Mouse (Mus musculus) kidney, adult 2 months (tissue): ENCODE measurements around the gene Gm5941.

ENCODE experiments used
- CTCF ChIP-seq: fragments of 200-500 bp; conservative IDR thresholded peaks from 2 replicates; pipeline ENCODE4 v1.5.1; 2011; ENCODE audit warnings: low read depth, mild to moderate bottlenecking, control low read depth, low read length, moderate library complexity, mixed read lengths; ENCODE audit not compliant: insufficient read depth, insufficient read length
- POLR2A ChIP-seq: fragments of 200-500 bp; IDR thresholded peaks from one replicate; pipeline ENCODE4 v1.6.1; 2011; ENCODE audit warnings: low read depth, low read length, control low read depth

DNA sequence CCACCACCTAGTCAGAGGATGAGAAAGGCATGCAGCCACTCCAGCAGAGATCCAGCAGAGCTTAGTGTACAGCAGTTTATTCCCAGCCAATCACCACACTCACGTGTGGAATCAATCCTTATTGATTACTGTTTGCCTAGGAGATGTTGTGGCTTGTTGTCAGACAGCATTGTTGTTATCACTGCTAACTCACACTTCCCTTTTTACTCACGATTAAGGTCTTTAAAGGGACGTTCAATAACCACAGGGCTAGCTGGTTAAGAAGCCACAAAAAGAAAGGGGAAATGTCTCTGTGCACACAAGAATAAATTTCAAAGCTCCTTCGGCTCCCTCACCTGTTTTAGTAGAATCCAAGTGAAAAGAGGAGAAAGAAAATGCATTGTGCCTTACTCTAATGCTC is 25.0 kb upstream of the Gm5941 start:
- TF ChIP-seq POLR2A, result no peak
- no peak for TF ChIP-seq CTCF
